Mouse (Mus musculus): ENCODE measurements around the gene Brms1.
"Not testable (repeated sequence)": the region's sequence is repeated elsewhere in the genome, so short reads cannot be mapped to it uniquely, and the experiment has no call there.

Gene Brms1

GRCm38 (mm10) chr19:5085145-5085863, 44.1 kb downstream of the Brms1 start, which contains the start of gene Tmem151a:
Gene Tmem151a, minus strand, starts transcription at chr19:5085531.
- peak; percentile 42 for DNase-seq (ENCODE audit: low read depth, low spot score)
- H3K27me3 ChIP-seq (ENCODE audit: control insufficient read depth, insufficient read depth, low read length, poor library complexity, severe bottlenecking), result no peaks in the 10 kb centered on the region
- no peaks in the 10 kb centered on the region for H3K36me3 ChIP-seq (ENCODE audit: control insufficient read depth, insufficient read depth, low read length, poor library complexity, severe bottlenecking)

GRCm38 (mm10) chr19:5086533-5086932, 45.4 kb downstream of the Brms1 start:
- H3K36me3 ChIP-seq (ENCODE audit: control insufficient read depth, insufficient read depth, low read length, poor library complexity, severe bottlenecking); H3K27me3 ChIP-seq (ENCODE audit: control insufficient read depth, insufficient read depth, low read length, poor library complexity, severe bottlenecking); DNase-seq (ENCODE audit: low read depth, low spot score): not testable (repeated sequence)

DNA sequence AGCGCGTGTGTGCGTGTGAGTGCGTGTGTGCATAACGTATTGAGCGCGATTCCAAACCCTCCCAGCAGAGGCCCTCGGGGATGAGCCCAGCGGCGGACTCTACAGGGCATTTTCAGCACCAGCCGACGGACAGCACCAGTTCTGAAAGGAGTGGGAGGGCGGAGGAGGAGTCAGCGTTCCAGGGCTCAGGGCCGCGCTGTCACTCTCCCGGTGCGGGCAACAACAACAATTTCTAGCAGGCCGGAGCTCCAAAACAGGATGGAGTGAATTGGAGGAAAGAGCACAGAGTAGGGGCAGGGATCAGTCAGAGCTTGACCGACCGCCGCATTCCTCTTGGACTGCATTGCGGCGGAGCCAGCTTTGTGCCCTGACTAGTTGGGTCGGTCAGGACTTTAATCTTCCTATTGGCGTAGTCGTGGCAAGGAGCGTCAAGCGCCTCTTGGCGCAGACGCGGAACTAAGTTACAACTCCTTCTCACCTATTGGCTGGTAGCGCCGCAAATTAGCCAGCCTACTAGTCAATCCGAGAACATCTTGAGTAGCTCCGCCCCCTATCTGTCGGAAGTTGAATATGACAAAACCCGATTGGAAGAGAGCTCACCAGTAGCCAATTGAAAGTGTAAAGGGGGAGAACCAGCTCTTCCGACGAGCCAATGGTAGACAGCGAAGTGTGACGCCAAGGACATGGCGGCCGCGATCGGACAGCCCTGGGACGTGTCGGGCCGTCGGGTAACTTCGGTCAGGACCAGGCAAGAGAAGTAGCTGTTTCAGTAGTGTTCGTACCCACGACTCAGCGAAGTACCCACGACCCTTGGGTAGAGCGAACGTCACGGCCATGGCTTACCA, 47.0 kb downstream of the Brms1 start, which contains the start of gene Yif1a:
Yif1a (plus strand) TSS at position 655 of the 845 bp plus-strand sequence.
- Histone ChIP-seq H3K27me3 (ENCODE audit: control insufficient read depth, insufficient read depth, low read length, poor library complexity, severe bottlenecking) (no peaks in the 10 kb centered on the region), H3K36me3 (ENCODE audit: control insufficient read depth, insufficient read depth, low read length, poor library complexity, severe bottlenecking) (no peaks in the 10 kb centered on the region)
- peak; percentile 98 for DNase-seq (ENCODE audit: low read depth, low spot score)

- Histone ChIP-seq H3K36me3 (ENCODE audit: control insufficient read depth, insufficient read depth, low read length, poor library complexity, severe bottlenecking) (no peaks in the 10 kb centered on the region), H3K27me3 (ENCODE audit: control insufficient read depth, insufficient read depth, low read length, poor library complexity, severe bottlenecking) (no peaks in the 10 kb centered on the region)
- DNase-seq (ENCODE audit: low read depth, low spot score), result no peak
Observed at GRCm38 (mm10) chr19:5089324-5089723, 48.2 kb downstream of the Brms1 start.

DNA sequence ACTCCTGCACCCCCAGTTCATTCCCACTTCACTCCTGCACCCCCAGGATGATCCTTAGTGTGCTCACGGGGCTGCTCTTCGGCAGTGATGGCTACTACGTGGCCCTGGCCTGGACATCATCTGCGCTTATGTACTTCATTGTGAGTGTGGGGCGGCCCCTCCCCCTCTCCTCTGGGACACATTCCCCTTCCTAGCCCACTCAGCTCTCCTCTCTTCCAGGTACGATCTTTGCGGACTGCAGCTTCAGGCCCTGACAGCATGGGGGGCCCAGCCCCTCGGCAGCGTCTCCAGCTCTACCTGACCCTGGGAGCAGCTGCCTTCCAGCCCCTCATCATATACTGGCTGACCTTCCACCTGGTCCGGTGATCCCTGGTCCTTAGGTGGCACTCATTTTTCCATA, 50.9 kb downstream of the Brms1 start:
- Histone ChIP-seq H3K36me3 (ENCODE audit: control insufficient read depth, insufficient read depth, low read length, poor library complexity, severe bottlenecking) (no peaks in the 10 kb centered on the region), H3K27me3 (ENCODE audit: control insufficient read depth, insufficient read depth, low read length, poor library complexity, severe bottlenecking) (peaks cover 3% of the 10 kb centered on the region; the same call in 1 of the 2 replicates)
- no peak for DNase-seq (ENCODE audit: low read depth, low spot score)

DNA sequence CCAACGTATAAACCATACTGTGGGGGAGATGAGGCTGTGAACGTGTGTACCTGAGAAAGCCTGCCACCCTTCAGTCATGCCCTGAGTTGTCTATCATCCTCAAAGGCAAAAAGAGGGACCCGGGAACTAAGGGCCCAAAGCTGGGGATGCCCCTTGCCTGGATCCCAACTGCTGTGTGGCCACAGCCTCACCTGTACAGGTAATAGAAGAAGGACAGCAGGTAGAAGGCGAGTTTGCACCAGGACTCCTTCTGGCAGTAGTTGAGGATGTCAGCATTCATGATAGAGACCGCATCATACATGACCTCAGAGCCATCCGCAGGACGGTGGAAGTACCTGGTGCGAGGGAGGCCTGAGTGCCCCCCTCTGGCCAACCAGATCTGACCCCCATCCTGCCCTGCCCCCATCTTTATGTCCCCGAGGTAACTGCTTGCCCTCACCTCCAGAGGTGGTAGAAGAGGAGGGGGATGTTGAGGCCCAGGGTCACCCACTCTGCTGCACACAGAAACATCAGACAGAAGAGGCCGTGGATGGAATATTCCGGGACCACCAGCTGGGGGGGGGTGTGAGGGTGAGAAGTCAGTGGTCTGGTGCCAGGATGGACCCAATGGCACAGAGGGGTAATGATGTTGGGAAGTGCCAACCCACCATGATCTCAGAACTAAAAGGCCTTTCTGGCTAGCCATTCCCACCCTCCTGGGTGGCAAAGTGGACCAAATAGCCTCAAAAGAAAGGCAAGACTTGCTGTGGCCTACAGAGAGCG, 52.5 kb downstream of the Brms1 start:
- H3K27me3 ChIP-seq (ENCODE audit: control insufficient read depth, insufficient read depth, low read length, poor library complexity, severe bottlenecking), result peaks cover 3% of the 10 kb centered on the region; the same call in 1 of the 2 replicates
- H3K36me3 ChIP-seq (ENCODE audit: control insufficient read depth, insufficient read depth, low read length, poor library complexity, severe bottlenecking), result no peaks in the 10 kb centered on the region
- no peak for DNase-seq (ENCODE audit: low read depth, low spot score)

DNA sequence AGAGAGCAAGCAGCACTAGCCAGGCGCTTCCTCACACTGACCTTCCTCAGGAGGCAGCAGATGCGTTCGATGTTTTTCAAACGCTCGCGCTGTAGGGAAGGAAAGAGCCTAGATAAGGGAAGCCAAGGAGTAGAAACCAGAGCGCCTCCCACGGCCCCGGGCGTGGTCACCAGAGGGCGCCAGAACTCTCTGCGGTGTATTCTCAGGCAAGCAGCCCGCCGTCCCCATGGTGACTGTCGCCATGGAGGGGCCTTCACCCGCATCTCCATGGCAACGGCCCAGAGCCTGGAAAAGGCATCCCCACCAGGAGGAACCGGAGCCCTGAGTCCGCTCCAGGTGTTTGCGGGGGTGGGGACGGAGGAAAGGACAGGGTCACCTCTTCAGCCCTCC, 53.1 kb downstream of the Brms1 start:
- H3K27me3 ChIP-seq (ENCODE audit: control insufficient read depth, insufficient read depth, low read length, poor library complexity, severe bottlenecking), result peaks cover 3% of the 10 kb centered on the region; the same call in 1 of the 2 replicates
- peak; percentile 89 for DNase-seq (ENCODE audit: low read depth, low spot score)
- 0 out of 2 replicates have a peak, but pooled peaks cover under 1% of the 10 kb centered on the region for H3K36me3 ChIP-seq (ENCODE audit: control insufficient read depth, insufficient read depth, low read length, poor library complexity, severe bottlenecking)

DNA sequence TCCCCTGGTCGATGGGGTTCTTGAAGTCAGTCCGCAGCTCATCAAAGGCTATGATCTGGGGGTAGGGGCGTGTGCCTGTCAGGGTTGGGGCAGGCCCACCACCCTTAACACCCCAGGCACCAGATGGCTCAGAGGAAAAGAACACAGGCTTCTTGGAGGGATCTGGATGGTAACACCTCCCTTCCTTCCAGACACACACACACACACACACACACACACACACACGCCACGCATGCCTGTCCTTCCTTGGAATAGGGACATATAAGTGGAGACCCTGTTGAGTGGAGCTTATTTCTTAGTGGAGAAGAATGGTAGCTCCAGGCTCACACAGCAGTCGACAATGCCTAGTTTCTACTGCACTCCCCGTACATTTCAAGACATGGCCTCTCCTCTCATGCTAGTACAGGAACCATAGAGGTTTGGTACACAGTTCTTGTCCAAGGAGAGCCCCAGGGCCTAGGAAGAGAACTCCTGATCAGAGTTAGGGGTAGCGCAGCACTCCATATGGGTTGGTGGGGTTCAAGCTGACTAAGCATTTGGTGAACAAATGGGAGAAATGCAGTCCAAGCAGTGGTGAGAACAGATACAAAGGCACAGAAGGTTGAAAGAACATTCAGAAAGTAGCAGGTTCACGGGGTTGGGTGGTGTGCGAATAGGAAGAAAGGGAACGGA, 53.7 kb downstream of the Brms1 start:
- Histone ChIP-seq H3K27me3 (ENCODE audit: control insufficient read depth, insufficient read depth, low read length, poor library complexity, severe bottlenecking) (peaks cover 3% of the 10 kb centered on the region; the same call in 1 of the 2 replicates), H3K36me3 (ENCODE audit: control insufficient read depth, insufficient read depth, low read length, poor library complexity, severe bottlenecking) (0 out of 2 replicates have a peak, but pooled peaks cover 1% of the 10 kb centered on the region)
- DNase-seq (ENCODE audit: low read depth, low spot score), result no peak

DNA sequence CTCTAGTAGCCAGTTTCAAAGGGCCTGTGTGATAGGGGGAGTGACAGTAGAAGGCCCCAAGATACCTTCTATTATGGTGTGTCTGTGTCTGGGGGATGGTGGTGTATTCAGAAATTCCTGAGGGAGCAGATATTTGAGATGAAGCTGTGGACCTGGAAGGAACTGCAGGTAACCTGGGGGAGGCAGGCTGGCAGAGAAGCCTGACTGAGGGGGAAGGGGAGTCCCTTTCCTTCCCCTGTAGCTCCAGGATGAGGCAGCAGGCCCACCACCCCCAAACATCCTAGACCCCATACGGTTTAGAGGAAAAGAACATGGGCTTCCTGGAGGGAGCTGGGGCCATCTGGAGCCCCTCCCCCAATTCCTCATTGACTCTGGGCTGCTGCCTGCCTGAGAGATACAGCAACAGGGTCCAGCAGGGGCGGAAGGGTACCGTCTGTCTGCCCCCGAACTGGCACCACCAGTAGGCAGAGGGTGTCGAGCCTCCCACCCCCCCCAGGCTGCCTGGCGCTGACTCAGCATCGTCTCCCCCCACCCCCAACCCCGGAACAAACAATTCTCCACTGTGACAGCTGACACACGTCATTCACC, 54.8 kb downstream of the Brms1 start:
- Histone ChIP-seq H3K27me3 (ENCODE audit: control insufficient read depth, insufficient read depth, low read length, poor library complexity, severe bottlenecking) (peaks cover 3% of the 10 kb centered on the region; the same call in 1 of the 2 replicates), H3K36me3 (ENCODE audit: control insufficient read depth, insufficient read depth, low read length, poor library complexity, severe bottlenecking) (peaks cover 3% of the 10 kb centered on the region; the same call in 1 of the 2 replicates)
- no peak for DNase-seq (ENCODE audit: low read depth, low spot score)

GRCm38 (mm10) chr19:5097521-5098362, 56.6 kb downstream of the Brms1 start:
- DNase-seq (ENCODE audit: low read depth, low spot score), result no peak
- Histone ChIP-seq H3K36me3 (ENCODE audit: control insufficient read depth, insufficient read depth, low read length, poor library complexity, severe bottlenecking) (peaks cover 3% of the 10 kb centered on the region; the same call in 1 of the 2 replicates), H3K27me3 (ENCODE audit: control insufficient read depth, insufficient read depth, low read length, poor library complexity, severe bottlenecking) (peaks cover 3% of the 10 kb centered on the region; the same call in 1 of the 2 replicates)

DNA sequence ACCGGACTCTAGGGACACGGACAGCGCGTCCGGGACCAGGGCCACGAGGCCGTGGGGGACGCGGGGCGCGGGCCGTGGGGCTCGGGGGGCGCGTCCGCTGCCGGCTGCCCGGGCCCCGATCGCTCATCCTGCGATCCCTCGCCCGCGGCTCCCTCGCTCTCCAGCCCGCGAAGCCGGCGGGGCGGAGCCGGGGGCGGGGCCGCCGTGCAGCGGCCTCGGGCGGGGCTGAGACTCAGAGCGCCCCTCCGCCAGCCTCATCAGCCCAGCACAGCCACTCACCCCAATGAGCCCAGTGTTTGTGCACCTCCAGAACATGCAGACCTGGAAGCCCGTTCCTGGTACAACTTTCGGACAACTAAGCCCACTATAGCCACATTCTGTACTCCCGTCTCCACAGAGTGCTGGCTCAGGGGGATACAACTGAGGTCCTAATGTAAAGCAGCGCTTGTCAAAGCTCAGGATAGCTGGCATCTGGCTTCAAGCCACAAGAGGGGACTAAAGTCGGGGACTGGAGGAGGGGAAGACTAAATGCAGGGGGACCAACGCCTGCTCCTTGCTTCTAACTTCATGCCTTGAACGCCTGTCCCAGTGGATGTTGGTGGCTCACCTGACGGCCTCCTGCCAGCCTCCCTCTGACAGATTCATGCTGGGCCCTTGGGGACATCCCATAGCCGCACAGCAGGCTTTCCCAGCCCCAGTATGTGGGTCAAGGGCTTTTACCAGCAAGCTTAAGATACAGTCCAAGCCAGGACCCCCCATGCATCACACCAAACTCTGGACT, 57.4 kb downstream of the Brms1 start, which contains the start of gene Cnih2:
Cnih2 (minus strand) TSS at position 159 of the 781 bp plus-strand sequence.
- DNase-seq (ENCODE audit: low read depth, low spot score), result peak; percentile 42
- Histone ChIP-seq H3K36me3 (ENCODE audit: control insufficient read depth, insufficient read depth, low read length, poor library complexity, severe bottlenecking) (peaks cover 4% of the 10 kb centered on the region), H3K27me3 (ENCODE audit: control insufficient read depth, insufficient read depth, low read length, poor library complexity, severe bottlenecking) (peaks cover 3% of the 10 kb centered on the region; the same call in 1 of the 2 replicates)
